Mouse (Mus musculus): ENCODE data around the gene Matn1. TPM values are rescaled to one million over a fixed set of nuclear protein-coding genes. Genes with fewer than 3 reads are reported as not detected.

The Matn1 gene
- not detected in 2 replicates for polyA plus RNA-seq (2011; ENCODE audit: insufficient read length, low read depth, missing spikeins)

DNA sequence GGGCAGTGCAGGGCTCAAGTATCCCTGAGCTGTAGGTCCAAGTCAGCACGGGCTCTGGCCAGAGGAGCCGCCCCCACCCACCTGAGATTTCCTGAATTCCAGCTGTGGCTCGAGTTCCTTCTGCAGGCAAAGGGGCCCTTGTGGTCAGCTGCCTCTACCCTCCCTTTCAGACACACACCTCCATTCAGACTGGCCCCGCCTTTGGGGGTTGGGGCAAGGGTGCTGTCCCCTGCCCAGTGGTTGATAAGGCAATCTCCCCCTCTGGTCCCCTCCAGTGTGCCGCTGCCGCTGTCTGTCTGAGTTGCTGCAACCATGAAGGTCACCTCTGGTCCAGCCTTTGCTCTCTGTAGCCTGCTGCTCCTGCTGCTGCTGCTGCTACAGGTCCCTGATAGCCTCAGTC, at the start of gene Matn1:
TSS of gene Matn1 (plus strand) at position 274 of the 400 bp plus-strand sequence.
- H3K27ac ChIP-seq (ENCODE audit: insufficient read depth, low read length), result no peak within 1 kb of the TSS
- TF ChIP-seq CTCF (IDR thresholded peaks at IDR 0.05; ENCODE audit: borderline replicate concordance, insufficient read depth, low read length) (no peak), POLR2A (IDR thresholded peaks at IDR 0.05; ENCODE audit: low read depth, low read length) (no peak)
- no peak within 1 kb of the TSS for H3K4me3 ChIP-seq (ENCODE audit: insufficient read depth, low read length)
- H3K4me1 ChIP-seq (ENCODE audit: control insufficient read depth, insufficient read depth, low read length), result no peaks in the 10 kb centered on the region

DNA sequence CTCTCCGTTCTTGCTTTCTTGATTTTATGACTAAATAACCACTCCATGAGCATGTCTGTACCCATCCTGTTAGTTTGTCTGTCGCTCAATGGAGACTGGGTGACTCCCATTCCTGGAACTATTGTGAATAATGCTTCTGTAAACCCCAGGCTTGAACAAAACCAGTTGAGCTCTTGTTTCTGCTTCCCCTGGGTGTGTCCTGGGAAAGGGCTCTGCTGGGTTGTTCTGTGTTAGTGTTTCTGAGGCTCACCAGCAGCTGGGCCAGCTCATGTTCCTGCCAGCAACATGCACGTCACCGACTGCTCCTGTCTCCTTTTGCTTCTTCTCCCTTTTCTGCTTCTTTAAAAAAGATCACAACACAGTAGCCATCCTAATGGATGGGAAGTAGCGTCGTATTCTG, 48.5 kb upstream of the Matn1 start:
- TF ChIP-seq CTCF (IDR thresholded peaks at IDR 0.05; ENCODE audit: borderline replicate concordance, insufficient read depth, low read length) (no peak), POLR2A (IDR thresholded peaks at IDR 0.05; ENCODE audit: low read depth, low read length) (no peak)
- no peak overlapping the region for H3K4me3 ChIP-seq (ENCODE audit: insufficient read depth, low read length)
- H3K4me1 ChIP-seq (ENCODE audit: control insufficient read depth, insufficient read depth, low read length), result no peaks in the 10 kb centered on the region
- H3K27ac ChIP-seq (ENCODE audit: insufficient read depth, low read length), result no peak overlapping the region

DNA sequence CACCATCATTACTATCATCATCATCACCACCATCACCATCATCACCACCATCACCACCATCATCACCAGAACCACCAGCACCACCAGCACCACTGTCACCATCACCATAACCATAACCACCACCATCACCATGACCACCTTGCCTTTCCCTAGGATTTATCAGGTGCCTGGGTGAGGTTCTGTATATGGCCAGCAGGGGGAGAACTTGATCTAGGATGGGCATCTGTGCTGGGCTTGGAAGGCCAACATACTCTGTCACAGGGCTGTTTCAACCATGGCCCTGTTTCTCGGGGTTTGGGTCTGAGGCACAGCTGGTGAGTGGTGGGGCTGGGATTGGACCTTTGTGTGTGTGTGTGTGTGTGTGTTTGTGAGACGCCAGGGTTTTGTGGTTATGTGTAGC, 47.8 kb upstream of the Matn1 start:
- no peak overlapping the region for H3K4me3 ChIP-seq (ENCODE audit: insufficient read depth, low read length)
- TF ChIP-seq CTCF (IDR thresholded peaks at IDR 0.05; ENCODE audit: borderline replicate concordance, insufficient read depth, low read length) (peak; percentile 23; the same call in 1 of the 2 replicates), POLR2A (IDR thresholded peaks at IDR 0.05; ENCODE audit: low read depth, low read length) (no peak)
- no peak overlapping the region for H3K27ac ChIP-seq (ENCODE audit: insufficient read depth, low read length)
- H3K4me1 ChIP-seq (ENCODE audit: control insufficient read depth, insufficient read depth, low read length), result no peaks in the 10 kb centered on the region

DNA sequence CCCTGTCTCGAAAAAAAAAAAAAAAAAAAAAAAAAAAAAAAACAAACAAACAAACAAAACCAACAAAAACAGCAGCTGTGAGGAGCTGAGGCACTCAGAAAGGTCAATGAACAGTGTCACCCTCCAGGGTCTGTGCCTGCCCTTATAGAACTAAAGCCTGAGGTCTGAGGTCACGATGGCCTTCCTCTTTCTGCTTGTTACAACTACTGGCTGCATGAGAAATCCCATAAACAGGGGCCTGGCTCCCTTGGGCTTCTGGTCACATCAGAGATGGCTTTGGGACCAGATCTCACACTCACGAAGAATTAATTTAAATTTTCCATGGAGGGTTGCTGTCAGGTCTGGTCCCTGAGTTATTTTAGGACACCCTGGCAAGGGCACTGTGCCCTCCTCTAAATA, 44.8 kb upstream of the Matn1 start:
- Histone ChIP-seq H3K27ac (ENCODE audit: insufficient read depth, low read length) (no peak overlapping the region), H3K4me3 (ENCODE audit: insufficient read depth, low read length) (no peak overlapping the region), H3K4me1 (ENCODE audit: control insufficient read depth, insufficient read depth, low read length) (no peaks in the 10 kb centered on the region)
- TF ChIP-seq CTCF (IDR thresholded peaks at IDR 0.05; ENCODE audit: borderline replicate concordance, insufficient read depth, low read length) (no peak), POLR2A (IDR thresholded peaks at IDR 0.05; ENCODE audit: low read depth, low read length) (no peak)

DNA sequence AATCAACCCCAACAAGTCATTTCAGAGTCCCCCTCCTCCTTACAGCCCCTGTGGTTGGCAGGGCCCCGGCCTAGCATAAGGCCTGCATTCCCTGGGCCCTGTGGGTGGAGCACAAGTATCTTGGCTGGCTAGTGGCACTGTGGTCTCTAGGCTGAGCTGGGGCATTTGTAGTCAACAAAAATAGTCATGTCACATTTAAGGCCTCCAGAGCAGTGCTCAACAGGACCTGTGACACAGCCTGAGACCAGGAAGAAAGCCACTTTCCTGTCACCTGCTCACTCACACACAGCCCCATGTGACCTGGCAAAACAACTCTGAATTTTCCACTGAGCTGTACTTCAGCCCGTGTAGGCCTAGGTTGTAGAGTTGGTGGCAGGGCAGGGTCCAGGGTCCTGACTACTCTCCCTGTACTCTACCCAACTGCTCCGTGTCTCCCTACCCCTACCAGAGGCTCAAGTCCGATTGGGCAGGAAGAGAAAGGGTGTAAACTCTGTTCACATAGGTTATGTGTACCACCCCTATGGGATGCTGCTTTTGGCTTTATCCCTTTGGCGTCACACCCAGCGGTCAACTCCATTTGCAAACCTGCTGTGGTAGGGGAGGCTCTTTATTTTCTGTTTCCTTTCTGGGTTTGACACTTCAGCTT, 44.3 kb upstream of the Matn1 start:
- Histone ChIP-seq H3K4me3 (ENCODE audit: insufficient read depth, low read length) (no peak overlapping the region), H3K27ac (ENCODE audit: insufficient read depth, low read length) (no peak overlapping the region), H3K4me1 (ENCODE audit: control insufficient read depth, insufficient read depth, low read length) (no peaks in the 10 kb centered on the region)
- TF ChIP-seq POLR2A (IDR thresholded peaks at IDR 0.05; ENCODE audit: low read depth, low read length) (no peak), CTCF (IDR thresholded peaks at IDR 0.05; ENCODE audit: borderline replicate concordance, insufficient read depth, low read length) (no peak)

DNA sequence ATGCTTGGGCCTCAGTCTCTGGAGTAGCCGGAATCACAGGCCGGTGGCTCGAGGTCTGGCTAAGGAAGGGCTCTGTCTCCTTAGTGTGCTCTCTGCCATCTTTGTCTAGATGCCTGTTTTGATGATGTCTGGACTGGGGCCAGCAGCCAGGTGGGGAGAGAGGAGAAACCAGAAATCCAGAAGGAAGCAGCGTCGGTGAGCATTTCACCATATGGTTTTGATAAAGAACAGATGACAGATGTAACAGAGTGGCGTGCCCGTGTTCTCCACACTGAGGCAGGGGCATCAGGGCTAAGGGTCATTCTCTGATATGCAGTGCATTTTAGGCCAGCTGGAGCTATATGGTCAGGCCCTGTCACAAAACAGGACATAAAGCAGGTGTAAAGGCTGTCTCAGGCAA, 43.4 kb upstream of the Matn1 start:
- TF ChIP-seq POLR2A (IDR thresholded peaks at IDR 0.05; ENCODE audit: low read depth, low read length), result no peak
- no peak for TF ChIP-seq CTCF (IDR thresholded peaks at IDR 0.05; ENCODE audit: borderline replicate concordance, insufficient read depth, low read length)
- Histone ChIP-seq H3K27ac (ENCODE audit: insufficient read depth, low read length) (no peak overlapping the region), H3K4me1 (ENCODE audit: control insufficient read depth, insufficient read depth, low read length) (no peaks in the 10 kb centered on the region)

DNA sequence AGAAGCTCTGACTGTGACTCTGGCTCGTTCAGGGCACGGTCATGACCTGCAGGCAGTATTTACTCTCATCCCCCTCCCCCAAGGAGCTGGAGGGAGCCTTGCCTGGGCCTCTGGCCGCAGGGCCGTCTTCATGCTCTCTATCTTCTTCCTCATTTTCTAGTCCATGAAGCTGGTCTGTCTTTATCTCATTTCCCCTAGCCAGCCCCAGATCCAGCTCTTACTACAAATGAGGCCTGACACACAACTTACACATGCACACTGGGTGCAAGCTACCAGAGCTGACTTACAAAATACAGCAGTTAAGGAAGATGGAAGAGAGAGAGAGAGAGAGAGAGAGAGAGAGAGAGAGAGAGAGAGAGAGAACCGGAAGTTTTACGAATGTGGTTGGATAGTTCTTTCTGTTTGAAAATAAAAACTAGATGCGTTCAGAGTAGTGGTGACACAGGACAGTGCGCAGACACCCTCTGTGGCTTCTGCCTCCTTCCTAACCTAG, 41.9 kb upstream of the Matn1 start:
- no peak overlapping the region for H3K27ac ChIP-seq (ENCODE audit: insufficient read depth, low read length)
- H3K4me3 ChIP-seq (ENCODE audit: insufficient read depth, low read length), result no peak overlapping the region
- H3K4me1 ChIP-seq (ENCODE audit: control insufficient read depth, insufficient read depth, low read length), result no peaks in the 10 kb centered on the region
- no peak for TF ChIP-seq POLR2A (IDR thresholded peaks at IDR 0.05; ENCODE audit: low read depth, low read length)
- no peak for TF ChIP-seq CTCF (IDR thresholded peaks at IDR 0.05; ENCODE audit: borderline replicate concordance, insufficient read depth, low read length)

More for the DNA sequence above, 43.4 kb upstream of the Matn1 start:
- no peak overlapping the region for H3K4me3 ChIP-seq (ENCODE audit: insufficient read depth, low read length)

DNA sequence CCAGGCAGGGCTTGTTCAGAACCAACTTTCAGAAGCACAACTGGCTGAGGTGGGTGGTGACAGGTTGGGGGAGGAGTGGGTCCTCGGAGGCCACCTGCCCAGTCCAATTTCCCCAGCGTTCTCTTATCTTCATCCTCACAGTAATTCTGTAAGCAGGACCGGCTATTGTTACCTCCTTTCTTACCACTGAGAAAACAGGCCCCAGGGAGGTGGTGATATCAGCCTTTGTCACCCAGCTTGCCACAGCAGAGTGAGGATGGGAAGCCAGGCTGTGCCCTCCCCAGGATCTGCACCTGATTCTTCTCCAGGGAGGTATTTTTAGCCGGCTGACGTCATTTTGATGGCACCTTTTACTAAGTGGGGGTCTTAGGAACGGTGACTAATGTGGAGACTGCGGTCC, 39.2 kb upstream of the Matn1 start:
- H3K27ac ChIP-seq (ENCODE audit: insufficient read depth, low read length), result no peak overlapping the region

DNA sequence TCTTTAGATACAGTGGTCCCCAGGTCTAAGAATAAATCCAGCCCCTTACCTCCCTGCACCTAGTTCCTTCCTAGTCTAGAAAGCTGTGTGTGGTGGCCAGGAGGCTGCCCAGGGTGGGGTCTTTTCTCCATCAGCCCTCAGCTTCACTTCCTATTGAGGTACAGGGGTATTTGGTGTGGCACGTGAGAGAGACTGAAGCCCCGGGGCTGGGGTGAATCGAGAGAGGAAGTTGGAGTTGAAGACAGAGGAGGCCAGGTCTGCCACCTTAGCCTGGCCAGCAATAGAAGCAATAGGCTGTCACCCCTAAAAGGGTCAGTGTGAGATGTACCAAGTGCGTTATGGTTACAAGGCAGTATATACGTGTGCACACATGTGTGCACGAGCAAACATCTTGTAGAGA, 38.3 kb upstream of the Matn1 start:
- no peak for TF ChIP-seq POLR2A (IDR thresholded peaks at IDR 0.05; ENCODE audit: low read depth, low read length)
- TF ChIP-seq CTCF (IDR thresholded peaks at IDR 0.05; ENCODE audit: borderline replicate concordance, insufficient read depth, low read length), result no peak
- Histone ChIP-seq H3K27ac (ENCODE audit: insufficient read depth, low read length) (no peak overlapping the region), H3K4me3 (ENCODE audit: insufficient read depth, low read length) (no peak overlapping the region), H3K4me1 (ENCODE audit: control insufficient read depth, insufficient read depth, low read length) (no peaks in the 10 kb centered on the region)

More for the DNA sequence above, 39.2 kb upstream of the Matn1 start:
- TF ChIP-seq CTCF (IDR thresholded peaks at IDR 0.05; ENCODE audit: borderline replicate concordance, insufficient read depth, low read length), result no peak
- no peak for TF ChIP-seq POLR2A (IDR thresholded peaks at IDR 0.05; ENCODE audit: low read depth, low read length)
- no peaks in the 10 kb centered on the region for H3K4me1 ChIP-seq (ENCODE audit: control insufficient read depth, insufficient read depth, low read length)
- H3K4me3 ChIP-seq (ENCODE audit: insufficient read depth, low read length), result no peak overlapping the region

DNA sequence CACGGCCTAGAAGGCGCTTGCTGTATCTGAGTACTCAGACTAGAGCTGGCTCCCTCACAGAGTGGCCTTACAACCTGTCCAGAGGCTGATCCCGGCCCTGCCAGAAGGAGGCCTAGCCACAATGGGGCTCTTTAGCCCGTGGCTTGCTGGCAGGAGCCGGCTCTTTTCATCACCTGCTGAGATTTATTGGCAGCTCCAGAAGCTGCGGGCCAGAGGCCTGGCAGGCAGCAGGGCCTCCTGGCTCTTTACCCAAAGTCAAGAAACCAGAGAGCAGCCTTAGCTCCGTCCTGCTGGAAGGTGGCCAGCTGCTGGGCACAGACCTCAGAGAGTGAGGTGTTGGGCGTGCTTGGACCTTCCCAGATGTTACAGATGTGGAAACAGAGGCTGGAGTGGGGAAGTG, 37.9 kb upstream of the Matn1 start:
- no peak for TF ChIP-seq CTCF (IDR thresholded peaks at IDR 0.05; ENCODE audit: borderline replicate concordance, insufficient read depth, low read length)
- H3K4me1 ChIP-seq (ENCODE audit: control insufficient read depth, insufficient read depth, low read length), result no peaks in the 10 kb centered on the region
- H3K4me3 ChIP-seq (ENCODE audit: insufficient read depth, low read length), result no peak overlapping the region
- H3K27ac ChIP-seq (ENCODE audit: insufficient read depth, low read length), result no peak overlapping the region

All from embryonic fibroblast, embryonic 13.5 days (primary cell).